Mouse (Mus musculus) heart, postnatal 0 days (tissue): ENCODE data around the gene 4931409K22Rik. TPM values are rescaled to one million over a fixed set of nuclear protein-coding genes. Genes with fewer than 3 reads are reported as not detected.

Experiments
- ATAC-seq: fragments of 200-750 bp; cut with Nextera tagmentation; 2 replicates; pipeline ENCODE4 v1.8.0; 2017; ENCODE audit warnings: low read depth, moderate number of reproducible peaks, moderate library complexity; ENCODE audit not compliant: insufficient read depth
- DNase-seq: peaks from one replicate; pipeline ENCODE4 v3.0.0-alpha.2; 2016; ENCODE audit warnings: low spot score
- H3K27ac ChIP-seq: fragments of 300-500 bp; sonication (generic); 2 replicates; pipeline ENCODE4 v1.5.1; 2014; ENCODE audit warnings: low read depth, mild to moderate bottlenecking
- H3K27me3 ChIP-seq: fragments of 300-500 bp; sonication (generic); 2 replicates; pipeline ENCODE4 v1.6.1; 2014; ENCODE audit warnings: low read length, mixed read lengths; ENCODE audit not compliant: control insufficient read depth, insufficient read depth
- H3K36me3 ChIP-seq: fragments of 300-500 bp; sonication (generic); replicated peaks from 2 replicates; pipeline ENCODE4 v1.6.1; 2014; ENCODE audit warnings: low read length, mixed read lengths; ENCODE audit not compliant: control insufficient read depth, insufficient read depth
- H3K4me1 ChIP-seq: fragments of 300-500 bp; sonication (generic); 2 replicates; pipeline ENCODE4 v1.6.1; 2014; ENCODE audit warnings: antibody characterized with exemption; ENCODE audit not compliant: control insufficient read depth, insufficient read depth
- H3K4me2 ChIP-seq: fragments of 300-500 bp; sonication (generic); 2 replicates; pipeline ENCODE4 v1.6.1; 2014; ENCODE audit warnings: low read depth, mild to moderate bottlenecking, low read length, moderate library complexity
- H3K4me3 ChIP-seq: fragments of 300-500 bp; sonication (generic); 2 replicates; pipeline ENCODE4 v1.5.1; 2014; ENCODE audit warnings: low read depth, low read length
- H3K9ac ChIP-seq: fragments of 300-500 bp; sonication (generic); replicated peaks from 2 replicates; pipeline ENCODE4 v1.6.1; 2014; ENCODE audit warnings: low read depth, low read length, mixed read lengths
- H3K9me3 ChIP-seq: fragments of 300-500 bp; sonication (generic); replicated peaks from 2 replicates; pipeline ENCODE4 v1.6.1; 2016; ENCODE audit warnings: low read length; ENCODE audit not compliant: control insufficient read depth
- CTCF ChIP-seq: IDR thresholded peaks from 2 replicates; pipeline ENCODE4 v1.5.1; 2016; ENCODE audit warnings: antibody characterized with exemption, control low read depth, low read depth
- EP300 ChIP-seq: IDR thresholded peaks from 2 replicates; pipeline ENCODE4 v1.6.1; 2016; ENCODE audit warnings: antibody characterized with exemption, low read depth
- WGBS: fragments of 180-500 bp; shearing (Covaris S2); extraction: QIAGEN DNeasy Blood & Tissue Kit; methylation state at CpG from one replicate; pipeline ENCODE4 v1.1.7; 2014; 5-methylcytosine and 5-hydroxymethylcytosine counted together
- polyA plus RNA-seq: library from polyadenylated mRNA; unstranded; fragments of >200 nt; fragmentation: Nextera tagmentation; extraction: Ambion mirVana; gene quantifications from 2 replicates; pipeline ENCODE4 v1.2.1, GENCODE M21; 2015
- total RNA-seq: library from RNA; depleted of rRNA; stranded (reverse); fragments of >200 nt; gene quantifications from 2 replicates; pipeline ENCODE4 v1.2.3, GENCODE M21; 2014; ENCODE audit warnings: low replicate concordance

4931409K22Rik gene
- total and polyA plus RNA-seq, 2 experiments from 2014 or later, result not detected

DNA sequence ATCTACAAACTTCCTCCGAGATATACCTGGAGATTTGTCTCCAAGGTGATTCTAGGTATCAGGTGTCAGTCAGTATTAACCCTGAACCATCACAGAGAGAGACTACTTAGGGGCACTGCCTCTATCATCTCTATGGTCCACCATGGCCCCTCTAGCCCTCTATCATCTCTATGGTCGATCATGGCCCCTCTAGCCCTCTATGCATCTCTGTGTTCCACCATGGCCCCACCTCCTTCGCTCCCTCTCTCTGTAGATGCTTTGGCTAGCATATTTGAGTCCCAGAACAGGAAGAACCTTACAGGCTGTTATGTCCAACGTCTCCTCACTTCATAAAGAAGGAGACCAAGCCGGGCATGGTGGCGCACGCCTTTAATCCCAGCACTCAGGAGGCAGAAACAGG lies 14.0 kb downstream of the 4931409K22Rik start:
- H3K9me3 ChIP-seq, result no peaks in the 10 kb centered on the region
- H3K4me1 ChIP-seq, result peaks cover 27% of the 10 kb centered on the region
- H3K27ac ChIP-seq, result no peak overlapping the region
- TF ChIP-seq EP300 (no peak), CTCF (no peak)
- DNase-seq, result no peak
- no peak for ATAC-seq
- no peak overlapping the region for H3K9ac ChIP-seq
- no peaks in the 10 kb centered on the region for H3K36me3 ChIP-seq
- no peaks in the 10 kb centered on the region for H3K27me3 ChIP-seq
- no peak overlapping the region for H3K4me3 ChIP-seq
- WGBS, result 85% methylated on average over 7 of the region's 7 CpGs
- no peak overlapping the region for H3K4me2 ChIP-seq

DNA sequence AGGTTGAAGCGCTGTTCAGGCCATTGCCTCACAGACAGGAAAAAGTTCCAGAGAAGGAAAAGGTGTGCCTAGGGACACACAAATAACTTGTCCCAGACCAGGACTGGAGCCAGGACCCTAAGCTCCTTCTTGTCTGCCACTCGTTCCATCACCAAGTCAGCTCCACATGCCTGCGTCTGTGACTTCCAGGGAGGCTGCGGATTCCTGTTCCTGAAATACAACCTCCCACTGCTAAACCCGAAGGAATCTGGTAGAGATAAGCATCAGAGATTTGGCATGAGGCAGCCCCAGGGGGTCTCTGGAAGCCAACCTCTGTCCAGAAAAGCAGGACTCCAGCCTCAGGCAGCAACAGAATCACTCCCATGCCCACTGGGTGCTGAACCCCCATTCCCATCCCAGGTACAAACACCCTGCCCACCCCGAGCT lies 15.5 kb downstream of the 4931409K22Rik start:
- Histone ChIP-seq H3K9ac (no peak overlapping the region; the same call in 1 of the 2 replicates), H3K27me3 (no peaks in the 10 kb centered on the region), H3K9me3 (no peaks in the 10 kb centered on the region), H3K27ac (peak overlapping the region; percentile 88), H3K4me3 (peak overlapping the region; percentile 35), H3K4me1 (peaks cover 27% of the 10 kb centered on the region), H3K36me3 (no peaks in the 10 kb centered on the region), H3K4me2 (peak overlapping the region; percentile 69)
- peak; percentile 32 for DNase-seq
- 8% methylated on average over 6 of the region's 6 CpGs for WGBS
- peak; percentile 2; the same call in 1 of the 2 replicates for ATAC-seq
- TF ChIP-seq EP300 (no peak), CTCF (no peak)

DNA sequence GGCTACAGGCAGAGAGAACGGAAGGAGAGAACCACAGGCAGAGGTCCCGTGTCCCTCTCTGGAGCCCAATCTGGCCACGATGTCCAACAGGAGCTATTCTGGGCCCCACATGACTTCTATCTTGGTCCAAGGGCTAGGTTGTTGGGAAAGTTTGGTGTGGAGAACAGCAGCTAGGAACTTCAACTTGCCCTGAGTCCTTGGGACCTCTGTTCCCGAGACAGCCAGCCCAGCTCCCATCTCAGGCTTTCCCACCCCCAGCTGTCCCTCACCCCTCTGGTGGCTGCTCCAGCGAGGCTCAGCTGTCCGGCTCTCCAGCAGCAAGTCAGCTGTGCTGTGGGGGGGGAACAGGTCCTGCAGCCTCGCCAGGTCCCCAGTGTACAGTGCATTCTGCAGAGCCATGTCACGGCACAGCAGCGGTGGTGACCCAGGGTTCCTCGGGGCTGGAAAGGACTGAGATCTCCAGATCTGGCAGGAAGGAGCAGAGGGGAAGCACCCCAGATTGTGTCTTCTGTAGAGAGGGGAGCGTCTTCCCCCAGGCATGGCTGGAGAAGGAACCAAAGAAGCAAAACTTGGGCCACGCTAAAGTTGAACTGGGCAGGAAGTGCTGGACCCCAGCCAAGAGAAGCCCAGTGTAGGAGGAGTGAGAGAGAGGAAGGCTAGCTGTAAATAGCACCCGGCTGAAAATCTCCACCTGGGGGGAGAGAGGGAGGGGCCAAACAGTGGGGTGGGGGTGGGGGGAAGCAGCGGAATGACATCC lies 16.0 kb downstream of the 4931409K22Rik start, which contains the start of gene Asb10:
Gene Asb10, minus strand, starts transcription at position 592 of the 757 bp plus-strand sequence.
- 5% methylated on average over 14 of the region's 14 CpGs for WGBS
- DNase-seq, result peak; percentile 78
- H3K4me3 ChIP-seq, result peak within 1 kb of the TSS; percentile 35
- no peaks in the 10 kb centered on the region for H3K9me3 ChIP-seq
- ATAC-seq, result peak; percentile 92
- H3K27ac ChIP-seq, result peak within 1 kb of the TSS; percentile 88
- no peak within 1 kb of the TSS; the same call in 1 of the 2 replicates for H3K9ac ChIP-seq
- H3K4me1 ChIP-seq, result peaks cover 27% of the 10 kb centered on the region
- H3K4me2 ChIP-seq, result peak within 1 kb of the TSS; percentile 69
- TF ChIP-seq EP300, result peak; percentile 28; the same call in 1 of the 2 replicates
- no peak; the same call in 1 of the 2 replicates for TF ChIP-seq CTCF
- no peaks in the 10 kb centered on the region for H3K27me3 ChIP-seq
- H3K36me3 ChIP-seq, result no peaks in the 10 kb centered on the region

DNA sequence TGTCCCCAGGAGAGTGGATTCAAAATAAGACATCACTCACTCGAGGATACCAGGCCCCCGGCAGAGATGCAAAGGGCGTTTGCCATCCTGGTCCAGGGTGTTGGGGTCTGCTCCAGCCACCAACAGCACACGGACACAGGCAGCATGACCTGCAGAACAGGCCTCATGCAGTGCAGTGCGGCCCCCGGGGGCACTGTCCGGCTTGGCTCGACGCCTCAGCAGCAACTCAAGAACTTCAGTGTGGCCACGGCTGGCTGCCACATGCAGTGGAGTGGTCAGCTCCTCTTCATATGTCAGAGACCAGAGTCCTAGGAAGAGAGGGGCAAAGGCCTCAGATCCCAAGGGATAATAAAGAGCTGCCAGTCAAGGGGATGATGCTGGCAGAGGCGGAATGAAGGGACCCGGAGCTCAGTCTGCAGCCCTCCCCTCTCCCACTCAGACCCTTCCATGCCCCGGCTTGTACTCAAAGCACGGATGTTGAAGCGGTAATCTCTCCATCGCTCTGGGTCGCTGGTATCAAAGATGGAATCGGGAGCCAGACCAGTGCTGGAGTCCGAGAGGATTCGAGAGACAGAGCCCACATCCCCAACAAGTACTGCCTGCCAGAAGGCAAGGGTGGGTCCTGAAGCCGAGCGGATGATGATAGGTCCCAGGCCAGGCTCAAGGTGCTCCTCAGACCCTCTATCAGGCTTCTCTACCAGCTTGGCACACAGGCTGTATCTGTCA lies 16.9 kb downstream of the 4931409K22Rik start:
- Histone ChIP-seq H3K4me3 (peak overlapping the region; percentile 35; the same call in 1 of the 2 replicates), H3K27me3 (no peaks in the 10 kb centered on the region), H3K4me2 (peak overlapping the region; percentile 69), H3K9me3 (no peaks in the 10 kb centered on the region), H3K36me3 (no peaks in the 10 kb centered on the region), H3K4me1 (peaks cover 27% of the 10 kb centered on the region), H3K27ac (peak overlapping the region; percentile 88), H3K9ac (no peak overlapping the region; the same call in 1 of the 2 replicates)
- WGBS, result 67% methylated on average over 22 of the region's 22 CpGs
- ATAC-seq (no peak), DNase-seq (no peak)
- no peak for TF ChIP-seq CTCF
- TF ChIP-seq EP300, result no peak

DNA sequence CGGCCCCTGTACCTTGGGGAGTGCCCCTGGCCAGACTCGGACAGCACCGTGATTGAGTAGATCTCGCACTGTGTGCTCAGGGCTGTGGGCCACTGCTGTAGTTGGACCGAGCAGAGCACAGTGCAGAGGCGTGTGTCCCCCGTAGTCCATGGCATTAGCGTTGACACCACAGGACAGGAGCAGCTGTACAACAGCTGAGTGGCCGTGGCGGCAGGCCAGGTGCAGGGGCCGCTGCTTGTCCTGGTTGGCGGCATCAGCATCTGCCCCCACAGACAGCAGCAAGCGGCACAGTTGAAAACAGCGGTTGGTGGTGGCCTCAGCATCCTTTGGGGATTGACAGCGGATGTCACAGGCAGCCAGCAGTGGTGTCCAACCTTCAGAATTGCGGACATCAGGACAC lies 19.0 kb downstream of the 4931409K22Rik start:
- Histone ChIP-seq H3K9ac (no peak overlapping the region), H3K9me3 (no peaks in the 10 kb centered on the region), H3K27me3 (no peaks in the 10 kb centered on the region; the same call in 1 of the 2 replicates), H3K4me2 (no peak overlapping the region), H3K36me3 (peaks cover 9% of the 10 kb centered on the region; the same call in 1 of the 2 replicates), H3K4me3 (no peak overlapping the region), H3K27ac (no peak overlapping the region), H3K4me1 (peaks cover 27% of the 10 kb centered on the region)
- DNase-seq (peak; percentile 12), ATAC-seq (no peak)
- TF ChIP-seq CTCF, result no peak
- WGBS, result 59% methylated on average over 16 of the region's 16 CpGs
